Mouse (Mus musculus): ENCODE data around the gene Slc9a9. TPM values are rescaled to one million over a fixed set of nuclear protein-coding genes. Genes with fewer than 3 reads are reported as not detected.

Slc9a9 gene
- total RNA-seq, 2 experiments from 2014 or later, result 8.4 to 8.5 TPM

- DNase-seq (ENCODE audit: low spot score in 2 of 2), result peak in 1 of 2 experiments; percentile 53
These were observed 518.9 kb downstream of the Slc9a9 start for GRCm38 (mm10) chr9:95188362-95189217.

GRCm38 (mm10) chr9:95189218-95189605 lies 519.5 kb downstream of the Slc9a9 start:
- DNase-seq (ENCODE audit: low spot score in 2 of 2), result no peak

- no peak for DNase-seq (ENCODE audit: low spot score in 2 of 2)
These were observed 521.7 kb downstream of the Slc9a9 start for GRCm38 (mm10) chr9:95191442-95191841.

DNA sequence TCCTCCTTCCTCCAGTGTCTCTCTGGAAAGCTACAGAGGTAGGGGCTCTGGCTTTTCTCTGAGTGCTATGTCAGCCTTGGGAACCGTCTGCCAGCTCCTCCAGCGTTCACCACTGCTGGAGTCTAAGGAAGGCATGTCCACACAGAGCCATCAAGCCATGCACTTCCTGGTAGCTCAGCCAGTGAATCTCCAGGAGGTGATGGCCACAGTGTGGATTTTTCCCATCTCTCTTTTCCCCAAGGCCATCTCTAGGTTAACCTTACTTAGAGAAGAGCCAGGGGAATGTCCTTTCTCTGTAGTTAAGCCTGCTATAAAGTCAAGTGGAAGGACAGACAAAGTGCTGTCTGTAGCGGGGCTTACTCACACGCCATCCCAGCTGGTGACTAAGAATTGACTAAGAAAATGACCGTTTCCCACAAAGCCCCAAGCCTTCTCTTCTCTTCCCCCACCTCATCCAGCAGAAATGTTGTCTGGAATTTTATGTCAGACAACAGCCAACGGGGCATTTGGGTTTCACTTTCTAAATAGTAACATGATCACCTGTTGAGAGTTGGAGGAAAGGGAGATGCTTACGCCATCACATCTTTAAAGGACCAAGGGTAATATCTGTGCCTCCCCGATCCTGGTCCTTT lies 523.3 kb downstream of the Slc9a9 start:
- no peak for DNase-seq (ENCODE audit: low spot score in 2 of 2)

DNA sequence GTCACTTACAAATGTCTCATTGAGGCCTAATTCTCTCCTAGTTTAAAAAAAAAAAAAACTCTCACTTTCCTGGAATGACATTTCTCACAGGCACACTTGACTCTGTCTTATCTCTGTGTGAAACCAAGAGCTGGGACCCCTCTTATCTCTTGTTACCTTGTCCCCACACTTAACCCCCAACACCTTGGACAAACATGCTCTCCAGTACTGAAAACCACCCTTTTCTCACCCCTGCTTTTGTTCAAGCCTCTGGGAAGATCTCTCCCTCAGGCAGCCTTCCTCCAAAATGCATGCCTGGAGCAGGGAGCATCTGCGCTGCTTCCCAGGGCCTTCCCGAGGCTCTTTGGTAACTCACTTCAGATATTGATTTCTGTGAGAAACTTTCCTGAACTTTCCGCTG lies 524.0 kb downstream of the Slc9a9 start:
- DNase-seq (ENCODE audit: low spot score in 2 of 2), result no peak

GRCm38 (mm10) chr9:95194158-95194557 lies 524.4 kb downstream of the Slc9a9 start:
- peak in 1 of 2 experiments; percentile 24 for DNase-seq (ENCODE audit: low spot score in 2 of 2)

- DNase-seq (ENCODE audit: low spot score in 2 of 2), result no peak
These were observed 538.0 kb downstream of the Slc9a9 start for GRCm38 (mm10) chr9:95207661-95208060.

- no peak for DNase-seq (ENCODE audit: low spot score in 2 of 2)
These were observed 539.0 kb downstream of the Slc9a9 start for GRCm38 (mm10) chr9:95208681-95209080.

- no peak for DNase-seq (ENCODE audit: low spot score in 2 of 2)
These were observed 550.3 kb downstream of the Slc9a9 start for GRCm38 (mm10) chr9:95220009-95220408.

DNA sequence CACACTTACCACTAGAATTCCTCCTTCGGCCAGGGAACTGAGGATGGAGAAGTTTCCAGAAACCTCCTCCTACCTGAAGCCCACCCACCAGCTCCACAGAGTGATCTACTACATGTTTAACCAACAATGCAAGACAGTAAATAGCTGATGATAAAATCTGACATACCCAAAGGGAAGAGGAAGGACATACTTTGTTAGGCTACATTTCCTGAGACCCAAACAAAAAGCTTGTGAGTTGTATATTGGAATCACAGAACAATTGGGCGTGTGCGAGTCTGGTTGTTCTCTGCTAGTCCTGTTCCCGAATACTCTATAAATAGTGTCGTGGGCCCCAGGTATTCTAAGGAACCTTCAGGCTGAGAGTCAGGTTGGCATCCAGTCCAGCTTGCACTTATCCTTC lies 551.6 kb downstream of the Slc9a9 start:
- no peak for DNase-seq (ENCODE audit: low spot score in 2 of 2)

GRCm38 (mm10) chr9:95226986-95227385 lies 557.3 kb downstream of the Slc9a9 start:
- DNase-seq (ENCODE audit: low spot score in 2 of 2), result no peak

DNA sequence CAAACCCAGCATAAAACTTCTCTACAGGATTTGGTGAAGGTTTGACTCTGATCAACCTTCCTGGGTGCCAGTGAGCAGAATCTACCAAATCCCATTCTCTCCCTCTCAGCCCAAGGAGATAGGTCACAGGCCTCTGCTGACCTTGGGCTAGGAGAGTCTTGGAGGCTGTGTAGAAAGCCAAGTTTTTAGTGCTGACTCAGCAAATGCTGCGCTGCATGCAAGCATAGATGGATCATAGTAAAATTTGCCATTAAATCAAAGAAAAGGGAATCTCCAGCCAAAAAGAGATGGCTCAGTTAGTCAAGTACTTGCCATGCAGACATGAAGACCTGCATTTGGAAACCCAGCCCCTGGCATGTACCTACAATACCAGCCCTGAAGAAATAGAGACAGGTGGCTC lies 558.4 kb downstream of the Slc9a9 start:
- DNase-seq (ENCODE audit: low spot score in 2 of 2), result no peak

GRCm38 (mm10) chr9:95229147-95229546 lies 559.4 kb downstream of the Slc9a9 start:
- DNase-seq (ENCODE audit: low spot score in 2 of 2), result no peak

DNA sequence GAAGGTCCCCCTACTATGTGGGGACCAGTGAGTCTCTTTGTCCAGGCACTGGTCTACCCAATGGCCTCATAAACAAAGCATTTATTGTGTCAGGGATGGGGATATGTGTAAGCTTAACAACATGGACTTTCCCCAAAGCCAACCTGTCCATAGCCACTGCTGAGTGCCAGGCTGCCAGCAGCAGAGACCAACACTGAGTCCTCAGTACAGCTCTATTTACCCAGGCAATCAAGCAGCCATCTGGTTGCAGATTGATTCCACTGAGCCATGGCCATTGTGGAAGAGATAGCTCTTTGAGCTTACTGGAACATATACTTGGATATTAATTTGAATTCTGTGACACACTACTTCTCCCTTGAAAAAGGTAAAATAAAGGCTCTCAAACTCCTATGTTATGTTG lies 570.2 kb downstream of the Slc9a9 start:
- DNase-seq (ENCODE audit: low spot score in 2 of 2), result no peak

GRCm38 (mm10) chr9:95242628-95243195 lies 573.0 kb downstream of the Slc9a9 start:
- no peak for DNase-seq (ENCODE audit: low spot score in 2 of 2)

- no peak for DNase-seq (ENCODE audit: low spot score in 2 of 2)
These were observed 584.5 kb downstream of the Slc9a9 start for GRCm38 (mm10) chr9:95254162-95254561.

DNA sequence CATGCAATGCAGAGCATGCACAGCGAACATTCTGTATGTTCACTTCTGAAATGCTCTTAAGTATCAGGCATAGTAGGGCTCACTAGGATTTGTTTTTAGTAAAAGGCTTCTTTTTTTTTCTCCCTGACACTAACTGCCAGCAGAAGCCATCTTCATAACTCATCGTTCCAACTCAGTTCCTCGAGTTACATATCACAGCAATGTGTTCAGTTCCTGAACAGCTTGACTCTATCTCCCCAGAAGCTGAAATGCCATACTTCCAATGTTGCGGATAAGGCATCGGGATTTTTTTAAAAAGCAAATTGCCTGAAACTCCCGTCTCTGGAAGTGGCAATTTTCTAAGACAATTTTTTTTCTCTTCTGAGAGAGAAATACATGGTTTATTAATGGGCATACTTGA lies 586.1 kb downstream of the Slc9a9 start:
- no peak for DNase-seq (ENCODE audit: low spot score in 2 of 2)

DNA sequence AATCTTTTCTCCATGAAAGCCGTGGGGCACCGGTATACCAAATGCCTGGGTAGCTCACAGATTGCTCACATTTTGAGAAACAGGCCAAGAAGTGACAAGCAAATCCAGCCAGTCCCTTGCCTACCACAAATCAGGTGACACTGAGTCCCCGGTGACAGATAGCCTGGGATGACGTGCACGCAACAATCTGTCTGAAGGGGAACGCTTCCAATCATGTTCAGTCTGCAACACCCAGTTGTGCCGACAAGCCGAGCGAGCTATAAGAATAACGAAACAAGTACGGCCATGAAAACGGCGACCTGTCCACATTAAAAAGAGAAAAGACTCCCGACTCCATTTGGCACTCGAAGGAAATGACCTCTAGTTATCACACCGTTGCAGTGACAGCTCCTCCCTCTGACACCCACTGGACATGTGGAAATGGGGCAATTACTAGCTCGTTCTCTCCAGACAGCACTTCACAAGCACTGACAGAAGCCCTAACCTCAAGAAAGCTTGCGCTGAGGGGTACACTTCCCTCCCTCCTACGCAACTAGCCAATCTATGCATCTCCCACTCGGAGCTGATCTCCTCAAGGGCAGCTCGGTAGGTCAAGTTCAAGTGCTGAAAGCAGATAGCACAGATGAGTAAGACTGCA lies 587.1 kb downstream of the Slc9a9 start:
- DNase-seq (ENCODE audit: low spot score in 2 of 2), result no peak

DNA sequence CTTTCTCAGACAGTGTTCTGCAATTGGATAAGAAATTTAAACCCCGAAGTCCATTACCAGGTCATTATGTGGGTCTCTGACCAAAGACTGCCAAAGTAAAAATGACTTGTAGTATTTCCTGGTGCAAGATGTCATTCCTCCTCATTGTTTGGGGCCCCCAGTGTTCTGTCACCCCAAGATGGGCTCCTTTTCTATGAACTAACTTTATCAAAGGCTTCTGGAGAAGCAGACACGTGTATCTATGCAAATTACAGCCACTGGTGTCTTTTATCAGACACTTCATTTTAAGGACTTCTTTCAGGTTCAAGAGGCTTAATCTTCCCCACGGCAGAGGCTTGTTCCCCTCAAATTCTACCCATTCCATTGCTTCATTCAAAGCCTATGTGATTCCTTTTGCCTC lies 593.1 kb downstream of the Slc9a9 start:
- DNase-seq (ENCODE audit: low spot score in 2 of 2), result no peak

GRCm38 (mm10) chr9:95263867-95264509 lies 594.3 kb downstream of the Slc9a9 start:
- no peak for DNase-seq (ENCODE audit: low spot score in 2 of 2)

DNA sequence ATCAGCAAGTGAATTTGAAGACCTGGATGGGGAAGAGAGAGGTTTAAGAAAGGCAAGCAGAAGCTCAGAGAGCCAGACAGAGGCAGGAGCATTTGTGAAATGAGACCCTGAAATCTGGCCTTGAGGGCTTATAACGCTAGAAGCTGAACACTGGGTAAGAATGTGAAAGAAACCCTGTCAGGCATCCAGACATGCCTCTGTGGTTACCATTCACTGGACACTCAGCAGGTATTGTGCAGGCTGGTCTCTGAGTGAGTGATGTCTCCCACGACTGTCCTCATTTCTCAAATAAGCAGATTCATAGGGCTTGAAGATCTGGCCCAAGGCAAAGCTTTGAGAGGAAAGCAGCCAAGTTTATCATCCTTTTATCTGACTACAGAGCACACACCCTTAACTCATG lies 596.5 kb downstream of the Slc9a9 start:
- no peak for DNase-seq (ENCODE audit: low spot score in 2 of 2)

All from gastrocnemius, postnatal 4 days (tissue).